Mouse (Mus musculus) forebrain, embryonic 14.5 days (tissue): Measurements from ENCODE around the gene Nemp1. TPM values are rescaled to one million over a fixed set of nuclear protein-coding genes. Genes with fewer than 3 reads are reported as not detected.

ENCODE experiments used
- ATAC-seq: fragments of 200-750 bp; cut with Nextera tagmentation; 2 replicates; pipeline ENCODE4 v1.8.0; 2017; ENCODE audit warnings: mild to moderate bottlenecking, moderate library complexity
- DNase-seq: peaks from one replicate; pipeline ENCODE4 v3.0.0-alpha.2; 2015; ENCODE audit warnings: low spot score
- H3K27ac ChIP-seq: fragments of 300-500 bp; sonication (generic); 2 replicates; pipeline ENCODE4 v1.5.1; 2014; ENCODE audit warnings: low read depth, mild to moderate bottlenecking, control low read depth, low read length, moderate library complexity
- H3K27me3 ChIP-seq: fragments of 300-500 bp; sonication (generic); replicated peaks from 2 replicates; pipeline ENCODE4 v1.6.1; 2014; ENCODE audit warnings: low read length, control low read depth, mixed read lengths; ENCODE audit not compliant: control insufficient read depth, insufficient read depth
- H3K36me3 ChIP-seq: fragments of 300-500 bp; sonication (generic); 2 replicates; pipeline ENCODE4 v1.6.1; 2014; ENCODE audit warnings: low read length, control low read depth; ENCODE audit not compliant: control insufficient read depth, insufficient read depth
- H3K4me1 ChIP-seq: fragments of 300-500 bp; sonication (generic); 2 replicates; pipeline ENCODE4 v1.6.1; 2014; ENCODE audit warnings: antibody characterized with exemption, low read length, control low read depth; ENCODE audit not compliant: control insufficient read depth, insufficient read depth
- H3K4me2 ChIP-seq: fragments of 300-500 bp; sonication (generic); 2 replicates; pipeline ENCODE4 v1.6.1; 2014; ENCODE audit warnings: mild to moderate bottlenecking, control low read depth, low read length
- H3K4me3 ChIP-seq: fragments of 300-500 bp; sonication (generic); 2 replicates; pipeline ENCODE4 v1.5.1; 2014; ENCODE audit warnings: low read depth, low read length, control low read depth
- H3K9ac ChIP-seq: fragments of 300-500 bp; sonication (generic); 2 replicates; pipeline ENCODE4 v1.6.1; 2014; ENCODE audit warnings: mild to moderate bottlenecking, low read length, control low read depth, moderate library complexity
- H3K9me3 ChIP-seq: fragments of 300-500 bp; sonication (generic); replicated peaks from 2 replicates; pipeline ENCODE4 v1.6.1; 2016; ENCODE audit warnings: low read length, control low read depth, mixed read lengths; ENCODE audit not compliant: control insufficient read depth
- WGBS: fragments of 180-500 bp; shearing (Covaris S2); extraction: QIAGEN DNeasy Blood & Tissue Kit; methylation state at CpG from one replicate; pipeline ENCODE4 v1.1.7; 2014; 5-methylcytosine and 5-hydroxymethylcytosine counted together
- polyA plus RNA-seq: library from polyadenylated mRNA; unstranded; fragments of >200 nt; fragmentation: Nextera tagmentation; extraction: Ambion mirVana; gene quantifications from 2 replicates; pipeline ENCODE4 v1.2.1, GENCODE M21; 2014

The Nemp1 gene
- polyA plus RNA-seq, 1 experiment from 2014 or later = 5.8 TPM

DNA sequence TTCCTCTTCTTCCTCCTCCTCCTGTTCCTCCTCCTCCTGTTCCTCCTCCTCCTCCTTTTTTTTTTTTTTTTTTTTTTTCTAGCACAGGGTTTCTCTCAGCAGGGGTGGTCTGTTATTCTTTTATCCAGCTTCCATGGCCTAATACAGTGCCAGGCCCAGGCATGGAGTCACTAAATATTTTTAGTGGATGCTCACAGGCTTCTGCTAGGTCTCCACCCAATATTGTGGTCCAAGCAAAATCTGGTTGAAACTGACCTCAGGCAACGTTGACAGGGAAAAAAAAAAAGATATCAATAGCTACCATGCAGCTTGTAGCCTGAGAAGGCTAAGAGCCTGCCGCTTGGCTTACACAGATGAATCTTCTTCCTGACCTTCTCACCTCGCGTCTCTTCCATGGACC lies 44.0 kb upstream of the Nemp1 start:
- Histone ChIP-seq H3K4me2 (no peak overlapping the region), H3K9me3 (no peaks in the 10 kb centered on the region), H3K4me3 (no peak overlapping the region), H3K27me3 (no peaks in the 10 kb centered on the region), H3K36me3 (no peaks in the 10 kb centered on the region), H3K27ac (no peak overlapping the region), H3K4me1 (peaks cover 21% of the 10 kb centered on the region), H3K9ac (no peak overlapping the region)
- DNase-seq (no peak), ATAC-seq (no peak)
- 70% methylated on average over 4 of the region's 4 CpGs for WGBS

DNA sequence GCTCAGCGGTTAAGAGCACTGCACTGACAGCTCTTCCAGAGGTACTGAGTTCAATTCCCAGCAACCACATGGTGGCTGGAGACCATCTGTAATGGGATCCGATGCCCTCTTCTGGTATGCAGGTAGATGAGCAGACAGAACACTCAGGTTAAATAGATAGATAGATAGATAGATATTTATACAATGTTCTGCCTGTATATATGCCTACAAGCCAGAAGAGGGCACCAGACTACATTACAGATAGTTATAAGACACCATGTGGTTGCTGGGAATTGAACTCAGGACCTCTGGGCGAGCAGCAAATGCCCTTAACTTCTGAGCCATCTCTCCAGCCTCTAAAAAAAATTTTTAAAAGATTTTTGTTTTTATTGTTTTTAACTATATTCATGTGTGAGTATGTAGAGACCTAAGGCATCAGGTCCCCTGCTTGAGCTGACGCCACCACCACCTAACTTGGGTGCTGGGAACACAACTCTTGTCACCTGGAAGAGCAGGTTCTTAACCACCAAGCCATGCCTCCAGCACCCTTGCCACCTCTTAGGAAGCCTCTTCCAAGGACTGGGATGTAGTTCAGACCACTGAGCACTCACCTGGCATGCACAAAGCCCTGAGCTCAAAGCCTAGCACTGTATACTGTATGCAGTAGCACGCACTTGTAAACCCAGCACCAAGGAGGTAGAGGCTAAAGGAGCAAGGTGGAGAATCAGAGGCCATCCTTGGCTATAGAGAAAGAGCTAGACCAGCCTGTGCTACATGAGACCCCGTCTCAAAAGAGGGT lies 43.1 kb upstream of the Nemp1 start:
- Histone ChIP-seq H3K4me2 (no peak overlapping the region), H3K4me3 (no peak overlapping the region), H3K27me3 (no peaks in the 10 kb centered on the region), H3K4me1 (peaks cover 13% of the 10 kb centered on the region), H3K27ac (no peak overlapping the region), H3K9ac (no peak overlapping the region), H3K9me3 (no peaks in the 10 kb centered on the region), H3K36me3 (no peaks in the 10 kb centered on the region)
- ATAC-seq (no peak), DNase-seq (no peak)
- WGBS = 94% methylated on average over 6 of the region's 6 CpGs

DNA sequence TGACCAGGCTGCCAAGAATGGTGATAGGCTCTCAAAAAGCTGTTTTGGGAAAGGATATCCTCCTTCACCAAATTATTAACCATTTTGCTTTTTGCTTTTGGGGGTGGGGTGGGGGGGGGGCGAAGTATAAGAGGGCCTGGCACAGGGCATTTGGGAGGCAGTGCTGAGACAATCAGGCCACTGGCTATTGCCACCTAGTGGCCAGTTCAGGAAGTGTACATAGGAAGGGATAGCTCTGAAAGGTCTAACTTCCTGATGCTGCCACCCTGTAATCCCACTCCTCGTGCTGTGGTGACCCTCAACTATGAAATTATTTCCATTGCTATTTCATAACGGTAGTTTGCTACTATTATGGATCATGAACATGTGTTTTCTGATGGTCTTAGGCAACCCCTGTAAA lies 40.3 kb upstream of the Nemp1 start:
- no peak for ATAC-seq
- WGBS = 81% methylated on average over 3 of the region's 3 CpGs
- Histone ChIP-seq H3K27ac (no peak overlapping the region), H3K4me2 (no peak overlapping the region), H3K9ac (no peak overlapping the region), H3K9me3 (no peaks in the 10 kb centered on the region), H3K27me3 (no peaks in the 10 kb centered on the region), H3K4me1 (0 out of 2 replicates have a peak, but pooled peaks cover 2% of the 10 kb centered on the region), H3K36me3 (no peaks in the 10 kb centered on the region), H3K4me3 (no peak overlapping the region)
- DNase-seq = no peak

DNA sequence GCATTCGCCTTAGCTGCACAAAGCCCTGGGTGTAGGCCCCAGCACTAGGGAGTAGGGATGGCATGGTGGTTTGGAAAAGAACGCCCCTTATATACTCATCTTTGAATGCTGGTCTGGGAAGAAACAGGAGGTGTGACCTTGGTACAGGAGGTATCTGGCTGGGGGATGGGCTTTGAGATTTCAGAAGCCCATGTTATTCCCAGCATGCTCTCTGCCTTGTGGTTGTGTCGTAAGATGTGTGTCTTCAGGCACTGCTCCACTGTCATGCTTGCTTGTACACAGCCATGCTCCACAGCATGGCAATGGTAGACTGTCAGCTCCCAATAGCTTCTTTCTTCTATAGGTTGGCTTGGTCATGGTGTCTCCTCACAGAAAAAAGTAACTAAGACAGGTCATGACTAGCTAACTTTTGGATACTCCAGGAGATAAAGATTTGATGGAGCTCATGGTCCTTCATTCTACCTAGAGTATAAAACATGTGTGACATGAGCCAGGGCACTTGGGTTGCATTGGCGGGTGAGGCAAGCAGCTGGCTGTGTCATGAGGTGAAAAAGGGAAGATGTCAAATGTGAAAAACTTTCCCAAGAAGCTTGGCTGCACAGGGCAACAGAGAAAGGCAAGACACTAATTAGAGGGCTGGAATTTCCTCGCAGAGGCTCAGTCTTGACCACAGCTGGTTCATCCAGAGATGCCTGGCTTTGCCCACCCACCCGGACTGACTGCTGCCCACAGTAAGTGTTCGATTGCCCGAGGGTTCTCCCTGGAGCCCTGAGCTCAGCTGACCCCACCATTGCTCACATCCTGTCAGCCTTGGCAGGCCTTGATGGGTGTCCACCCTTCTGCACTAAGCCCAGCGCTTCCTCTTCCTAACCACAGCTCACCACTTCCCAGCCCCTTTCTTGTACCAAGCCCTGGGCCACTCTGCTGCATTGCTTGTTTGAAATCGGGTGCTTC lies 35.2 kb upstream of the Nemp1 start:
- Histone ChIP-seq H3K4me2 (no peak overlapping the region), H3K4me1 (no peaks in the 10 kb centered on the region), H3K36me3 (no peaks in the 10 kb centered on the region), H3K9me3 (no peaks in the 10 kb centered on the region), H3K4me3 (no peak overlapping the region), H3K9ac (no peak overlapping the region), H3K27me3 (no peaks in the 10 kb centered on the region), H3K27ac (no peak overlapping the region)
- DNase-seq (no peak), ATAC-seq (no peak)
- 88% methylated on average over 10 of the region's 10 CpGs for WGBS

DNA sequence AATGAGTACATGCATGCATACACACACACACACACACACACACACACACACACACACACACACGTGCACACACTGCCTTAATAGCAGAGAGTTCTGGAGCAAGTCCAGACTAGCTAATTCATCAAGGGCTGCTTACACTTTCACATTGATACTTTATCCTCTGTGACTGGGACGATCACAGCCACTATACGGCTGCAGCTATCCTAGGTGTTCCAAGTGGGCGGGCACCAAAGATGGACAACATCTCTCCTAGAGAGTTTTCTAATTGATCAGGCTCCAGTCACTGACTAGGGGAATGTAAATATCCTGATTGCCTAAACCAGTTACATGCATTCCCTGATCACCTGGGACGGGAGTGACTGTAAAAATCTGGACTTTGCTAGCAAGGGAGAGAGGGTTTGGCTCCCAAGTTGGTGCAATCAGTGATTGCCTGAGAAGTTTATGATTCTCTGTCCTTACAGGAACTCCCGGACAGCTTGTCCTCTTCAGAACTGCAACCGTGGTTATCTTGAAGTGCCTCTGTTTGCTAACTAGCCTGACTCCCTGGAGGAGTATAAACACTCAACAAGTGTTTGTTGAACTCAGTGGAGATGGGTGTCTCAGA lies 33.9 kb upstream of the Nemp1 start:
- 79% methylated on average over 7 of the region's 7 CpGs for WGBS
- ATAC-seq (no peak), DNase-seq (no peak)
- H3K36me3 ChIP-seq = no peaks in the 10 kb centered on the region
- H3K27ac ChIP-seq = no peak overlapping the region
- H3K4me2 ChIP-seq = no peak overlapping the region
- H3K27me3 ChIP-seq = no peaks in the 10 kb centered on the region
- no peaks in the 10 kb centered on the region for H3K9me3 ChIP-seq
- H3K9ac ChIP-seq = no peak overlapping the region
- H3K4me3 ChIP-seq = no peak overlapping the region
- no peaks in the 10 kb centered on the region for H3K4me1 ChIP-seq

DNA sequence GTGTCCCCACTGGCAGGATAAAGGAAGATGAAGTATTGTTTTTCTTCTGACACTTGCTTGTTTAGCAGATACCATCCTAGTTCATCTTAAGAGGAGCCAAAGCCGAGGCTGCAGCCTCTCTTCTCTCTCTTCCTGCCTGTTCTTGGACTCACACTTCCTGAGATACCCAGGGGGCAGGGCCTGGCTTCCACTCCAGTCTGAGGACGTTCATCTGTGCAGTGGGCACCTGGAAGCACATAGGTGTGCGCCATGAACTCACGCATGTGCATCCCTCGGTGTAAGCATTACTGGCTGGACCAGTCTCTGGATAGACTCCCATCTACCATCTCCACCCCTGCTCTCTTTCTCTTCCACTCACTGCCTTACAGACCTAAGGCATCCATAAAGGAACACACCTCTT lies 26.3 kb upstream of the Nemp1 start:
- Histone ChIP-seq H3K27me3 (peaks cover 23% of the 10 kb centered on the region), H3K4me3 (no peak overlapping the region), H3K36me3 (no peaks in the 10 kb centered on the region), H3K9ac (no peak overlapping the region), H3K4me1 (0 out of 2 replicates have a peak, but pooled peaks cover 8% of the 10 kb centered on the region), H3K9me3 (no peaks in the 10 kb centered on the region), H3K4me2 (no peak overlapping the region), H3K27ac (no peak overlapping the region)
- no peak for ATAC-seq
- no peak for DNase-seq
- 75% methylated on average over 5 of the region's 5 CpGs for WGBS

DNA sequence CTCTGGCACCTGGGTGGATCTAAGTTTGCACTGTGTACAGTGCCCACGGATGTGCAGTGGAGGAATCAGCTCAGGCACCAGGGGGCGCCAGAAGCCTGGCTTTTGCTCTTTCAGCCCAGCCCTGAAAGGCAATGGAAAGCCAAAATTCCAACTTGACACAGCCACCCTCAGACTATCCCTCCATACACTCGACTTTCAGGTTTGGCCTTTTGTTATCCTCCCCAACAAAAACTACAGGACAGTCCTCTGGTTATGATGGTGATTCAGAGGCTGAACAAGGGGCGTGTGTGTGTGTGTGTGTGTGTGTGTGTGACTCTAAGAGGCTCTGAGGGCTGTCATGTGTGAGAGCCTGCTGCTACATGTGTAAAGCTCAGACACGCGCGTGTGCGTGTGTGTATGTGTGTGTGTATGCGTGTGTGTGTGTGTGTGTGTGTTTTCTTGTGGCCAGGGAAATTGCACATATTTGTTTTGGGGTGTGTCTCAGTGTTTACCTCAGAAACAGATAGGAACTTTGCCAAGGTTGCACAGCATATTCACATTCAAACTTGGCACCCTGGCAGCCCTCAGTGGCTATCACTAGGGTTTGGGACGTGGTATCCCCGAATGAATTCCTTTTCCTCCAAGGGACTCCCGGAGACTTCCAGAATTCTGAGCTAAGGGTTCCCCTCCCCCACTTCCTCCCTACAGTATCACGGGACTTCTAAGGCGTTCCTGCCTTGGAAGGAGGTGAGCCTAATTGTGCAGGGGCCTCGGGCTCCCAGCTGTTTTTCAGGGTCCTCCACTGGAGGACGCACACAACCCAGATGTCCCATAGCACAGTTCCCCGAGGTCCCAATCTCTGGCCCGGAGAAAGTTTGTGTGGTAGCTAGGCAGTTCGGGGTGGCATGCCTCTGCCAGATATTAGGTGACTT lies 24.6 kb upstream of the Nemp1 start:
- H3K4me2 ChIP-seq = peak overlapping the region; percentile 42
- ATAC-seq (peak; percentile 84), DNase-seq (peak; percentile 85)
- 8% methylated on average over 19 of the region's 19 CpGs for WGBS
- no peak overlapping the region for H3K27ac ChIP-seq
- no peaks in the 10 kb centered on the region for H3K9me3 ChIP-seq
- H3K4me3 ChIP-seq = peak overlapping the region; percentile 26; the same call in 1 of the 2 replicates
- 0 out of 2 replicates have a peak, but pooled peaks cover 8% of the 10 kb centered on the region for H3K4me1 ChIP-seq
- no peaks in the 10 kb centered on the region for H3K36me3 ChIP-seq
- H3K27me3 ChIP-seq = peaks cover 23% of the 10 kb centered on the region
- H3K9ac ChIP-seq = peak overlapping the region; percentile 35; the same call in 1 of the 2 replicates
